Comparison of ENCODE assay signal across 26 mouse cellular contexts in genomic region chr8:91638256-91638655, GRCm38 (mm10).
"Had no signal": no experiment of that assay in that cellular context is flagged by ENCODE, and none has a peak within 500 bp of the region (broad histone marks: within the 10 kb centered on the region; RNA-seq: fewer than 3 reads in every experiment).

No protein-coding gene starts in this region.

- H3K36me3 ChIP-seq: hindbrain, embryonic 12.5 days; intestine, embryonic 15.5 days had no signal

- H3K27ac ChIP-seq: heart, adult 2 months; heart, embryonic 10.5 days; hindbrain, embryonic 10.5 days; hindbrain, embryonic 12.5 days; hindbrain, embryonic 14.5 days; intestine, embryonic 15.5 days; left cerebral cortex, adult 2 months; limb, embryonic 10.5 days; limb, embryonic 12.5 days; liver, embryonic 13.5 days had no signal

- ATAC-seq: hindbrain, embryonic 16.5 days; inflammation-experienced regulatory T-cells, adult 6 months; intestine, embryonic 15.5 days; intestine, postnatal 0 days had no signal

- H3K9ac ChIP-seq: heart, embryonic 12.5 days; hindbrain, embryonic 12.5 days; hindbrain, embryonic 14.5 days; intestine, embryonic 15.5 days; limb, embryonic 12.5 days; liver, embryonic 13.5 days had no signal

- H3K9me3 ChIP-seq: heart, embryonic 10.5 days; heart, embryonic 12.5 days; hindbrain, embryonic 10.5 days; hindbrain, embryonic 12.5 days; intestine, embryonic 15.5 days; limb, embryonic 10.5 days; limb, embryonic 12.5 days; liver, embryonic 13.5 days had no signal

- H3K27me3 ChIP-seq: heart, embryonic 12.5 days; intestine, embryonic 15.5 days; liver, embryonic 13.5 days had no signal

- DNase-seq: gastrocnemius, postnatal 14 days; gastrocnemius, postnatal 36 days; heart, adult 11 months; heart, adult 2 months; heart, postnatal 10 days; heart, postnatal 4 days; kidney, adult 18-20 months; kidney, adult 8-10 months; kidney, postnatal 10 days; kidney, postnatal 25 days; kidney, postnatal 4 days; liver; liver, embryonic 13.5 days had no signal

- H3K4me2 ChIP-seq: heart, embryonic 12.5 days; hindbrain, embryonic 12.5 days; hindbrain, embryonic 14.5 days; intestine, embryonic 15.5 days; limb, embryonic 12.5 days; liver, embryonic 11.5 days; liver, embryonic 13.5 days had no signal

- H3K4me3 ChIP-seq: heart, adult 2 months; heart, embryonic 10.5 days; heart, embryonic 12.5 days; hindbrain, embryonic 10.5 days; hindbrain, embryonic 12.5 days; intestine, embryonic 15.5 days; limb, embryonic 10.5 days; limb, embryonic 12.5 days; liver, embryonic 13.5 days had no signal

- H3K4me1 ChIP-seq: intestine, embryonic 15.5 days; limb, embryonic 12.5 days; liver, embryonic 13.5 days had no signal
